Mouse (Mus musculus) spleen, adult 10 weeks (tissue): ENCODE results near the gene Tlx2. TPM values are rescaled to one million over a fixed set of nuclear protein-coding genes. Genes with fewer than 3 reads are reported as not detected.

Experiments used
- polyA plus RNA-seq: library from polyadenylated mRNA; stranded (reverse); fragments of 350-450 nt; fragmentation: Illumina TruSeq; extraction: RNeasy Lipid Tissue Mini Kit (QIAGEN cat#74804); gene quantifications from one replicate; pipeline ENCODE4 v1.2.3, GENCODE M21; 2015; ENCODE audit warnings: low replicate concordance; ENCODE audit not compliant: insufficient read depth

Gene Tlx2
- not detected for polyA plus RNA-seq

DNA sequence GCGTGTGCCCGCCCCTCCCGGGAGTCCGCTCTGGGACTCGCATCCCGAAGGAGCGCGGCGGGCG is at the start of gene Tlx2:
Tlx2 (minus strand) TSS at position 47 of the 64 bp plus-strand sequence.

GRCm38 (mm10) chr6:83115011-83115671 is 45.0 kb upstream of the Tlx2 start, which contains the start of gene Mogs:
Gene Mogs (plus strand): TSS chr6:83115496.

DNA sequence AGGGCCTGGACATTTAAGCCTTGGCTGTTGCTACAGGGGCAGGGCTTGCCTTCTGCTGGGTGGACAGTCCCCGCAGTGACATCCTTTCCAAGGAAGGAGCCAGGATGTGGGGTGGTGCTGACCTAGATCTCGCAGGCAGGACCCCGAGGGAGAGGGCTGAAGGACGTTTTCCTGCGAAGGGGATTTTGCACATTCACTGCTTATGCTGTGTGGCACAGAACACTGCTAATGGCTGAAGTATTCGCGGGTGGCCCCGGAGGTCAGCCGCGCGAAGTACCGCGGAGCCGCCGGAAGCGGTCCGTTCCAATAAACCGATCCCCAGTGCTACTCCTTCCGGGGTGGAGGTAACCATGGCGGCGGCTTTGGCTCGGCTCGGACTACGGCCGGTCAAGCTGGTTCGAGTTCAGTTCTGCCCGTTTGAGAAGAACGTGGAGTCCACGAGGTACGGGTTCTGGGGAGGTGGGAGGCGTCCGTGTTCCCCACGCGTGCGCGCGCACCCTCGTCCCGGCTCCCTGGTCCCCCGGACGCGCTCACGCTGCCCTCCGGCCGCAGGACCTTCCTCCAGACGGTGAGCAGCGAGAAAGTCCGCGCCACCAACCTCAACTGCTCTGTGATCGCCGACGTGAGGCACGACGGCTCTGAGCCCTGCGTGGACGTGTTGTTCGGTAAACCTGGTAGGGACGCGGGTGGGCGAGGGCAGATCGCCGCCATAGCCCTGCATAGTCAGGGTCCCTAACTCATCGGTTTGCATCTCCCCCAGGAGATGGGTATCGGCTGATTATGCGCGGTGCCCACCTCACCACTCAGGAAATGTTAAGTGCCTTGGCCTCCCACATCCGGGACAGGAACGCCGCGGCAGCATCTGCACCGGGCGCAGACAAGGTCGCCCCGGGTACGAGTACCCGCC is 38.9 kb upstream of the Tlx2 start, which contains the start of gene Mrpl53:
Mrpl53 (plus strand) TSS at position 279 of the 907 bp plus-strand sequence.

GRCm38 (mm10) chr6:83101316-83101687 is 31.2 kb upstream of the Tlx2 start, which contains the start of the genes Ccdc142 and Gm42688:
Gene Ccdc142 (plus strand): TSS chr6:83101601.
Gene Gm42688 (plus strand): TSS chr6:83101617.

GRCm38 (mm10) chr6:83086121-83087035 is 16.3 kb upstream of the Tlx2 start, which contains the start of gene Lbx2:
Gene Lbx2 (plus strand): TSS chr6:83086367.

GRCm38 (mm10) chr6:83077630-83078323 is 7.7 kb upstream of the Tlx2 start, which contains the start of gene Pcgf1:
Gene Pcgf1 (plus strand): TSS chr6:83077869.

GRCm38 (mm10) chr6:83057790-83058189 is 12.3 kb downstream of the Tlx2 start, which contains the start of gene Dqx1:
Gene Dqx1 (plus strand): TSS chr6:83057844.

GRCm38 (mm10) chr6:83054871-83055431 is 15.1 kb downstream of the Tlx2 start, which contains the start of gene Htra2:
Gene Htra2 (minus strand): TSS chr6:83055273.

GRCm38 (mm10) chr6:83054074-83054851 is 15.8 kb downstream of the Tlx2 start, which contains the start of gene Aup1:
Gene Aup1 (plus strand): TSS chr6:83054521.

GRCm38 (mm10) chr6:83033249-83034185 is 36.6 kb downstream of the Tlx2 start, which contains the start of the genes Dok1 and Loxl3:
Gene Dok1 (minus strand): TSS chr6:83033471.
Gene Loxl3 (plus strand): TSS chr6:83034173.

Other genes with a start within 250 kb of the Tlx2 start
- gene Sema4f, start 130.5 kb downstream of the Tlx2 start, polyA plus RNA-seq: 2.3 TPM
- 0.52 TPM for gene M1ap, start 123.4 kb downstream of the Tlx2 start, polyA plus RNA-seq
- 13.5 TPM for gene Dok1, start 36.8 kb downstream of the Tlx2 start, polyA plus RNA-seq
- 6.8 TPM for gene Loxl3, start 36.1 kb downstream of the Tlx2 start, polyA plus RNA-seq
- gene Aup1, start 15.8 kb downstream of the Tlx2 start, polyA plus RNA-seq: 155 TPM
- 58.4 TPM for gene Htra2, start 15.0 kb downstream of the Tlx2 start, polyA plus RNA-seq
- 3.4 TPM for gene Dqx1, start 12.4 kb downstream of the Tlx2 start, polyA plus RNA-seq
- 20.7 TPM for gene Pcgf1, start 7.6 kb upstream of the Tlx2 start, polyA plus RNA-seq
- not detected for gene Lbx2, start 16.1 kb upstream of the Tlx2 start, polyA plus RNA-seq
- 0.48 TPM for gene Ccdc142, start 31.3 kb upstream of the Tlx2 start, polyA plus RNA-seq
- 4.8 TPM for gene Gm42688, start 31.3 kb upstream of the Tlx2 start, polyA plus RNA-seq
- 19.2 TPM for gene Mrpl53, start 38.7 kb upstream of the Tlx2 start, polyA plus RNA-seq
- gene Mogs, start 45.2 kb upstream of the Tlx2 start, polyA plus RNA-seq: 22.9 TPM
- 27.1 TPM for gene Wbp1, start 51.3 kb upstream of the Tlx2 start, polyA plus RNA-seq
- gene Ino80b, start 55.1 kb upstream of the Tlx2 start, polyA plus RNA-seq: 7.5 TPM
- gene Rtkn, start 65.2 kb upstream of the Tlx2 start, polyA plus RNA-seq: 0.52 TPM
- gene Wdr54, start 86.1 kb upstream of the Tlx2 start, polyA plus RNA-seq: 0.14 TPM
- not detected for gene 1700003E16Rik, start 86.1 kb upstream of the Tlx2 start, polyA plus RNA-seq
- 39.1 TPM for gene Dctn1, start 95.6 kb upstream of the Tlx2 start, polyA plus RNA-seq
- gene Slc4a5, start 149.5 kb upstream of the Tlx2 start, polyA plus RNA-seq: not detected